Mouse (Mus musculus): ENCODE results near the gene Ntm. TPM values are rescaled to one million over a fixed set of nuclear protein-coding genes. Genes with fewer than 3 reads are reported as not detected.

Gene Ntm
- polyA plus RNA-seq, 1 experiment from 2014 or later, result 39.7 TPM

DNA sequence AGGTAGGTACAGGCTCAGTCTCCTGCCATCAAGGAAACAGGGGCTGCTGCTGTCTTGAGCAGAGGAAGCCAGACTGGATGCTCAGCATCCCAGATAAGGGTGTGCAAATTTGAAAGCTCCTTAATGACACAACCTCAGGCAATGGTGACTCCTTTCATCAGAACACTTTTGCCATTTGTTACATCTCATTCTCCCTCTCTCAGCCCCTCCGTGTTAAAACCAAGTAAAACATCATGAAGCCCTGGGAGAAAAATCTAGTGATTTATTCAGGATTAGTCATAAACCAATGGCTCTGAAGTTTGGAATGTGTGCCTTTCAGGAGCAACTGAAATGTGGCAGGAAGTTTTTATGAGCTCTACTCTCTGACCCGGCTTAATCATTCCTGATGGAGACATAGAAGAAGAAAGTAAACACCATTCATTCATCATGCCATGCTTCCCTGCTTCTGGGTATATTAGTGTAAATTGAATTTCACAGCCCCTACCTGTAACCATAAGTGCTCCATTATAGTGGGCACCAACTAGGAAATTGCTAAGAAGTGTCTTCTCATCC, 845.3 kb downstream of the Ntm start:
- no peak overlapping the region for H3K9ac ChIP-seq (ENCODE audit: low read depth, low read length)
- no peaks in the 10 kb centered on the region for H3K36me3 ChIP-seq (ENCODE audit: control insufficient read depth, insufficient read depth, low read length)
- no peak overlapping the region for H3K27ac ChIP-seq (ENCODE audit: low read depth, low read length)
- ATAC-seq (replicated peaks; ENCODE audit: insufficient number of reproducible peaks, low FRiP score, low TSS enrichment), result no peak
- no peaks in the 10 kb centered on the region for H3K27me3 ChIP-seq (ENCODE audit: control insufficient read depth, insufficient read depth, low read length)
- H3K9me3 ChIP-seq (replicated peaks; ENCODE audit: control insufficient read depth, low read length), result no peaks in the 10 kb centered on the region
- no peak overlapping the region for H3K4me2 ChIP-seq
- WGBS (ENCODE audit: insufficient replicate concordance), result 76% methylated on average over 2 of the region's 2 CpGs
- no peak overlapping the region for H3K4me3 ChIP-seq (ENCODE audit: low read depth, low read length)
- no peaks in the 10 kb centered on the region for H3K4me1 ChIP-seq (ENCODE audit: control insufficient read depth, insufficient read depth, low read length)

DNA sequence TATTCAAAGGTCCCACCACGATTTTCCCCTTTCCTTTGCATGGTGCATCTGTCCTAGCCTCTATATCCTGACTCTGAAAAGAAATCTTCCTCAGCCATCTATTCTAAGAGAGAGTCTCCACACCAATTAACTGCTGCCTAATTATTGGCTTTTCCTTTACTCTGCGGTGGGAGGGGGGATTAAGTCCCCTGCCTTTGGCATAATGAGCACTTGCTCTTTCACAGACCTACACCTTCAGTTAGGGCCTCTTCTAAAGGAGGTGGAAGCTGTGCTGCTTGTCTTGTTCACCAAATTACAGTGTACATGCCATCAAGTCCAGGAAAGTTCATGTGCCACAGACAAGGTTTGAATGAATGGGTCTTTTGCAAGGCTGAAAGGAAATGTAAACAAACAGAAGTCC, 847.6 kb downstream of the Ntm start:
- no peaks in the 10 kb centered on the region for H3K27me3 ChIP-seq (ENCODE audit: control insufficient read depth, insufficient read depth, low read length)
- no peak for ATAC-seq (replicated peaks; ENCODE audit: insufficient number of reproducible peaks, low FRiP score, low TSS enrichment)
- no peak overlapping the region for H3K9ac ChIP-seq (ENCODE audit: low read depth, low read length)
- H3K36me3 ChIP-seq (ENCODE audit: control insufficient read depth, insufficient read depth, low read length), result no peaks in the 10 kb centered on the region
- no peaks in the 10 kb centered on the region for H3K4me1 ChIP-seq (ENCODE audit: control insufficient read depth, insufficient read depth, low read length)
- no peaks in the 10 kb centered on the region for H3K9me3 ChIP-seq (replicated peaks; ENCODE audit: control insufficient read depth, low read length)
- no peak overlapping the region for H3K27ac ChIP-seq (ENCODE audit: low read depth, low read length)
- 53% methylated on average over 2 of the region's 2 CpGs for WGBS (ENCODE audit: insufficient replicate concordance)
- H3K4me2 ChIP-seq, result no peak overlapping the region
- no peak overlapping the region for H3K4me3 ChIP-seq (ENCODE audit: low read depth, low read length)

GRCm38 (mm10) chr9:29106771-29107170, 856.2 kb downstream of the Ntm start:
- H3K4me2 ChIP-seq, result no peak overlapping the region
- no peak overlapping the region for H3K9ac ChIP-seq (ENCODE audit: low read depth, low read length)
- no peak overlapping the region for H3K27ac ChIP-seq (ENCODE audit: low read depth, low read length)
- no peaks in the 10 kb centered on the region for H3K27me3 ChIP-seq (ENCODE audit: control insufficient read depth, insufficient read depth, low read length)
- no peak for ATAC-seq (replicated peaks; ENCODE audit: insufficient number of reproducible peaks, low FRiP score, low TSS enrichment)
- H3K9me3 ChIP-seq (replicated peaks; ENCODE audit: control insufficient read depth, low read length), result no peaks in the 10 kb centered on the region
- 62% methylated on average over 3 of the region's 3 CpGs for WGBS (ENCODE audit: insufficient replicate concordance)
- H3K36me3 ChIP-seq (ENCODE audit: control insufficient read depth, insufficient read depth, low read length), result no peaks in the 10 kb centered on the region
- H3K4me1 ChIP-seq (ENCODE audit: control insufficient read depth, insufficient read depth, low read length), result no peaks in the 10 kb centered on the region
- H3K4me3 ChIP-seq (ENCODE audit: low read depth, low read length), result no peak overlapping the region

GRCm38 (mm10) chr9:29104442-29104841, 858.5 kb downstream of the Ntm start:
- WGBS (ENCODE audit: insufficient replicate concordance), result 78% methylated on average over 5 of the region's 5 CpGs
- H3K4me2 ChIP-seq, result no peak overlapping the region

GRCm38 (mm10) chr9:29103993-29104392, 858.9 kb downstream of the Ntm start:
- Histone ChIP-seq H3K9me3 (replicated peaks; ENCODE audit: control insufficient read depth, low read length) (no peaks in the 10 kb centered on the region), H3K4me1 (ENCODE audit: control insufficient read depth, insufficient read depth, low read length) (no peaks in the 10 kb centered on the region), H3K36me3 (ENCODE audit: control insufficient read depth, insufficient read depth, low read length) (no peaks in the 10 kb centered on the region), H3K27ac (ENCODE audit: low read depth, low read length) (no peak overlapping the region), H3K27me3 (ENCODE audit: control insufficient read depth, insufficient read depth, low read length) (no peaks in the 10 kb centered on the region), H3K4me3 (ENCODE audit: low read depth, low read length) (no peak overlapping the region), H3K4me2 (no peak overlapping the region), H3K9ac (ENCODE audit: low read depth, low read length) (no peak overlapping the region)
- no peak for ATAC-seq (replicated peaks; ENCODE audit: insufficient number of reproducible peaks, low FRiP score, low TSS enrichment)
- 43% methylated on average over 6 of the region's 6 CpGs for WGBS (ENCODE audit: insufficient replicate concordance)

More at GRCm38 (mm10) chr9:29104442-29104841, 858.5 kb downstream of the Ntm start:
- ATAC-seq (replicated peaks; ENCODE audit: insufficient number of reproducible peaks, low FRiP score, low TSS enrichment), result no peak
- Histone ChIP-seq H3K9me3 (replicated peaks; ENCODE audit: control insufficient read depth, low read length) (no peaks in the 10 kb centered on the region), H3K27me3 (ENCODE audit: control insufficient read depth, insufficient read depth, low read length) (no peaks in the 10 kb centered on the region), H3K4me3 (ENCODE audit: low read depth, low read length) (no peak overlapping the region), H3K4me1 (ENCODE audit: control insufficient read depth, insufficient read depth, low read length) (no peaks in the 10 kb centered on the region), H3K9ac (ENCODE audit: low read depth, low read length) (no peak overlapping the region), H3K36me3 (ENCODE audit: control insufficient read depth, insufficient read depth, low read length) (no peaks in the 10 kb centered on the region), H3K27ac (ENCODE audit: low read depth, low read length) (no peak overlapping the region)

DNA sequence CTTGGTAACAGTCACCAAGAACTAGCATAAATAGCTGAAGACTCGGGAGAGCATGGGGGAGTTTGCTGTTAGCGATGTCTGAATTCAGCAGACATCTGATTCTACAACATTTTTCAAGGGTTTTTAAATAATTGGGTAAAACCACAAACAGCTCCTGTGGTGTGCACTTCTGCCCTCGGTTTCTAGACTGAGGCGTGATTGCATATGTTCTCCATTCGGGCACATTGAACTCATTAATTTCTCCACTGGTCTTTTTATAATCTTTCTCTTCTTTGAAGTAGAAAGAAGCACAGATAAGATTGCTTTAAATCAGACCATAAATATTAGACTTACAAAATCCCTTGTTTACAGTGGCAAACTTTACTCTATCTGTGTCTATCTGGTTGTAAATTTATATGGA, 862.3 kb downstream of the Ntm start:
- Histone ChIP-seq H3K4me3 (ENCODE audit: low read depth, low read length) (no peak overlapping the region), H3K4me2 (no peak overlapping the region), H3K27me3 (ENCODE audit: control insufficient read depth, insufficient read depth, low read length) (no peaks in the 10 kb centered on the region), H3K36me3 (ENCODE audit: control insufficient read depth, insufficient read depth, low read length) (no peaks in the 10 kb centered on the region), H3K9me3 (replicated peaks; ENCODE audit: control insufficient read depth, low read length) (no peaks in the 10 kb centered on the region), H3K27ac (ENCODE audit: low read depth, low read length) (no peak overlapping the region), H3K4me1 (ENCODE audit: control insufficient read depth, insufficient read depth, low read length) (no peaks in the 10 kb centered on the region), H3K9ac (ENCODE audit: low read depth, low read length) (no peak overlapping the region)
- WGBS (ENCODE audit: insufficient replicate concordance), result 78% methylated on average over 5 of the region's 5 CpGs
- ATAC-seq (replicated peaks; ENCODE audit: insufficient number of reproducible peaks, low FRiP score, low TSS enrichment), result no peak

DNA sequence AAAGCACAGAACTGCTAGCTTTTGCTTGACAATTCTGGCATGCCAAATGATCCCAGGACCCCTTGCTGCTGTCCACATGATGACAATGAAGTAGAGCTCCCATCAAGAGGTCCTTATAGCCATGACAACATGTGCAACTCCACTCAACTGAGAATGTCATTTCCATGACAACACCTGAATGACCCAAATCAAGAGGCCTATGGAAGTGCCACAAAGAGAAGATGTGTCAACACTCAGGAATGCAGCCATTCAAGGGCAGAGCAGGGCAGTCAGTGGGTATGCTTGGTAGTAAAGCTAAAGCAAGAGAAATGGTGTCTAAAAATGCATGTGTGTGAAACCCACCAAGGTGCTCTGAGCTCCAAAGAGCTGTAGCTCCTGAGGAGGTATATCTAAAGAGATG, 870.5 kb downstream of the Ntm start:
- Histone ChIP-seq H3K9ac (ENCODE audit: low read depth, low read length) (no peak overlapping the region), H3K36me3 (ENCODE audit: control insufficient read depth, insufficient read depth, low read length) (no peaks in the 10 kb centered on the region), H3K9me3 (replicated peaks; ENCODE audit: control insufficient read depth, low read length) (no peaks in the 10 kb centered on the region), H3K4me3 (ENCODE audit: low read depth, low read length) (no peak overlapping the region), H3K4me1 (ENCODE audit: control insufficient read depth, insufficient read depth, low read length) (peaks cover 2% of the 10 kb centered on the region; the same call in 1 of the 2 replicates), H3K27me3 (ENCODE audit: control insufficient read depth, insufficient read depth, low read length) (no peaks in the 10 kb centered on the region), H3K27ac (ENCODE audit: low read depth, low read length) (no peak overlapping the region), H3K4me2 (no peak overlapping the region)
- ATAC-seq (replicated peaks; ENCODE audit: insufficient number of reproducible peaks, low FRiP score, low TSS enrichment), result no peak

DNA sequence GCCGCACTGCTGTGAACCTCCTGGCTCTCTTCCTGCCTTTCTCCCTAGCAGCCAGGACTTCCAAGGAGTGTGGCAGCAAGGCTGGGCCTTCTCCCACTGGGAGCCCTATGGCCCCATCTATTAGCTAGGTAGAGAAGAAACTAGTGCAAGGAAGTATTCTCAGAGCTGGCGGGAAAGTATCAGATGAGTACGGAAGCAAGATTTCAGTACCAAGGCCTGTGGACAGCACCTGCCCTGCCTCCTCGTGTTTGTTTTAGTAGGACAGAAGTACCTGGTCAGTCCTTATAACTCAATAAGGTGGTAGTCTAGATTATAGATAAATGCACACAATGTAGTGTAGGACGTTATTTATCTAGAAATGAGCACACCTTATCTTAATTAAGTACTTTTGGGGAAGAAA, 874.3 kb downstream of the Ntm start:
- no peak overlapping the region for H3K27ac ChIP-seq (ENCODE audit: low read depth, low read length)
- no peak overlapping the region for H3K4me3 ChIP-seq (ENCODE audit: low read depth, low read length)
- H3K9me3 ChIP-seq (replicated peaks; ENCODE audit: control insufficient read depth, low read length), result no peaks in the 10 kb centered on the region
- H3K36me3 ChIP-seq (ENCODE audit: control insufficient read depth, insufficient read depth, low read length), result no peaks in the 10 kb centered on the region
- no peak overlapping the region for H3K9ac ChIP-seq (ENCODE audit: low read depth, low read length)
- no peak overlapping the region for H3K4me2 ChIP-seq
- H3K27me3 ChIP-seq (ENCODE audit: control insufficient read depth, insufficient read depth, low read length), result no peaks in the 10 kb centered on the region
- ATAC-seq (replicated peaks; ENCODE audit: insufficient number of reproducible peaks, low FRiP score, low TSS enrichment), result no peak
- H3K4me1 ChIP-seq (ENCODE audit: control insufficient read depth, insufficient read depth, low read length), result peaks cover 2% of the 10 kb centered on the region; the same call in 1 of the 2 replicates
- 47% methylated on average over 5 of the region's 5 CpGs for WGBS (ENCODE audit: insufficient replicate concordance)

DNA sequence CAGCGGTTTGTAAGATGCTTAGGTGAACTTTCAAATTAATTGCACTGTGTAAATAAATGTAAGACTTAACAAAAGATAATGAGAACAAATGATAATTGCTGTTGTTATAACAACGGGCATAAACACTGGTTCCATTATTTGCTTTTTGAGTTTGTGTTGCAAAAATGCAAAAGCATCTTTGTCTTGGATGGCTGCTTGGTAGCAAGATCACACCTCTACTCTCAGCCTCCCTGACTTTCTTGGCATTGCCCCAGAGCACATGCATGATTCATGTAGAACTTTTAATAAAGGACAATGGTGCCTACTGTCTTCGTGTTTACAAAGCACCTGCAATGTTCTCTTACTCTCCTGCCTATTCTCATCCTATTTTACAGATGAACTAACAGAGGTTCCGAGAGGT, 875.3 kb downstream of the Ntm start:
- peaks cover 2% of the 10 kb centered on the region; the same call in 1 of the 2 replicates for H3K4me1 ChIP-seq (ENCODE audit: control insufficient read depth, insufficient read depth, low read length)
- H3K9ac ChIP-seq (ENCODE audit: low read depth, low read length), result no peak overlapping the region
- no peak overlapping the region for H3K27ac ChIP-seq (ENCODE audit: low read depth, low read length)
- no peak overlapping the region for H3K4me3 ChIP-seq (ENCODE audit: low read depth, low read length)
- no peaks in the 10 kb centered on the region for H3K9me3 ChIP-seq (replicated peaks; ENCODE audit: control insufficient read depth, low read length)
- WGBS (ENCODE audit: insufficient replicate concordance), result 71% methylated on average over 4 of the region's 4 CpGs
- no peaks in the 10 kb centered on the region for H3K36me3 ChIP-seq (ENCODE audit: control insufficient read depth, insufficient read depth, low read length)
- H3K4me2 ChIP-seq, result no peak overlapping the region
- H3K27me3 ChIP-seq (ENCODE audit: control insufficient read depth, insufficient read depth, low read length), result no peaks in the 10 kb centered on the region
- ATAC-seq (replicated peaks; ENCODE audit: insufficient number of reproducible peaks, low FRiP score, low TSS enrichment), result no peak
